Mouse (Mus musculus) cortical plate, adult 2 months (tissue): ENCODE measurements around the gene Limch1.

Source experiments
- CTCF ChIP-seq: fragments of 200-500 bp; IDR thresholded peaks from 2 replicates; pipeline ENCODE4 v1.5.1; 2011; ENCODE audit warnings: mild to moderate bottlenecking, control low read depth, low read length; ENCODE audit not compliant: insufficient read depth; ENCODE audit errors: extremely low read depth
- POLR2A ChIP-seq: fragments of 200-500 bp; IDR thresholded peaks from 2 replicates; pipeline ENCODE4 v1.6.1; 2011; ENCODE audit warnings: mild to moderate bottlenecking, low read length, control low read depth; ENCODE audit not compliant: insufficient read depth; ENCODE audit errors: extremely low read depth

DNA sequence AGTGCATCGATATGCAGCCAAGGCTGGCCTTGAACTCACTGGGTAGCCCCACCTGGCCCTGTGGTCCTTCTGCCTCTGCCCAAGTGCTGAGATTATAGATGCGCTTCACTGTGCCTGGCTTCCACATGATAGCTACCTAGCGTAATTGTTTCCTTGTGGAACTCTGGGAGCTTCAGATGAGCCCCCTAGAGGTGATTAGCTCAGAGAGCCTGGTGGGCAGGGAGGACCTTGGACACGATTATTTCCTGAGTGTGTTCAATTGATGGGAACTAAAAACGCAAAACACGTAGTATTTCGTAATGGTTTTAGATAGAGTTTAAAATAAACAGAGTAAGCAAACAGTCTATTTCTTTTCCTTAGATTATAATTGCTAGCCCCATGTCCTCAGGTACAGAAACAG, 287.0 kb downstream of the Limch1 start:
- no peak for TF ChIP-seq POLR2A
- no peak for TF ChIP-seq CTCF
